Mouse (Mus musculus) kidney, adult 10 weeks (tissue): ENCODE data around the gene Lrrn2. TPM values are rescaled to one million over a fixed set of nuclear protein-coding genes. Genes with fewer than 3 reads are reported as not detected.

Experiments
- polyA plus RNA-seq: library from polyadenylated mRNA; stranded (reverse); fragments of 350-450 nt; fragmentation: Illumina TruSeq; extraction: RNeasy Lipid Tissue Mini Kit (QIAGEN cat#74804); gene quantifications from one replicate; pipeline ENCODE4 v1.2.3, GENCODE M21; 2014; ENCODE audit warnings: low read depth, low replicate concordance

Gene Lrrn2
- not detected for polyA plus RNA-seq

DNA sequence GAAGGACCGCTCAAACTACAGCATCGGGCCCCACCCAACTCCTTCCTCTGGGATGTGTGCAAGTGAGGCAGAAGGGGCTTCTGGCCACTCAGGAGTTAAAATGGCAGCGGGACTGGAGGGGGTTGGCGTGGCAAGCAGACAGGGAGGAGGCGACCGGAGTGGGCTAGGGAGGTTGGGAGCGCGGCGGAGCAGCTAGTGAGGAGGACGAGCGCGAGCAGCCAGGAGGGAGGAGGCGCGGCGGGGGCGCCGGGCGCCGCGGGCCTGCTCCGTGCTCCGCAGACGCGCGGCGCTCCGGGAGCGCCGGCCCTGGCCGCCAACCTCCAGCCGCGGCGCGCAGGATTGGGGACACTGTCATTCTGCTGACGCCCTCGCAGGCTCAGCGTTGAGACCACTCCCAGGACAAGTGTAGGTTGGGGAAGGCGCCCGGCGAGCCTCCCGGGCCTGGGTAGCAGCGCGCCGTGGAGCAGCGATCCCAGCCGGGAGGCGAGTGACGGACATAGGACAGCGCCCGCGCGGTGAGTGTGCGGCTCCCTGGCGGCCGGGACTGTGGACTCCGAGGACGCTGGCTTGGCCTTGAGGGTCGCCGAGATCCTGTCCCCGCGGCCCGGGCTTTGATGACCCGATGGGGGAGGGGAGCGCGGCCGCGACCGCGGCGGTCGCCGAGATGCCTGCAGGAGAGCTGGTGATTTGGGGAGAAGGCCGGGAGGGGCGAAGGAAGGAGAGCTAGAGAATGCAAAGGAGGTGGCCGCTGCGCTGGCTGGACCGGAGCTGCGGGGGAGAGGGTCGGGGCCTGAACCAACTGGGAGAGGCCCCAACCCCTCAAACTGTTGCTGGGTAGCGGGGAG, at the start of gene Lrrn2:
Gene Lrrn2 (plus strand): TSS at position 113 of the 845 bp plus-strand sequence.

Other genes with a start within 250 kb of the Lrrn2 start
- not detected for gene Nfasc, start 138.5 kb upstream of the Lrrn2 start, polyA plus RNA-seq
- 53.2 TPM for gene Mdm4, start 150.3 kb downstream of the Lrrn2 start, polyA plus RNA-seq
- 0.61 TPM for gene Pik3c2b, start 165.4 kb downstream of the Lrrn2 start, polyA plus RNA-seq